Mouse (Mus musculus): Measurements from ENCODE around the gene Impdh1. TPM values are rescaled to one million over a fixed set of nuclear protein-coding genes. Genes with fewer than 3 reads are reported as not detected.

Impdh1 gene
- polyA plus RNA-seq (2012; rRNA removed): 52.9 and 54.3 TPM in 2 replicates

GRCm38 (mm10) chr6:29215881-29216501 lies at the start of gene Impdh1:
Gene Impdh1, minus strand, starts transcription at chr6:29216364.
- Histone ChIP-seq H3K4me3 (replicated peaks; ENCODE audit: insufficient read depth, low read depth, low read length) (peak within 1 kb of the TSS; percentile 87), H3K27me3 (ENCODE audit: control insufficient read depth, insufficient read depth, low read length) (no peaks in the 10 kb centered on the region), H3K27ac (ENCODE audit: insufficient read depth, low read length) (no peak within 1 kb of the TSS), H3K4me1 (ENCODE audit: control insufficient read depth, insufficient read depth, low read length) (peaks cover 8% of the 10 kb centered on the region; the same call in 1 of the 2 replicates)
- no peak for TF ChIP-seq POLR2A (IDR thresholded peaks at IDR 0.05; ENCODE audit: borderline replicate concordance, insufficient read depth, low read length)
- TF ChIP-seq CTCF (IDR thresholded peaks at IDR 0.05; ENCODE audit: borderline replicate concordance, insufficient read depth, low read depth, low read length): no peak
- 2% methylated on average over 56 of the region's 56 CpGs for WGBS
- peak; percentile 67 to 70 for DNase-seq

GRCm38 (mm10) chr6:29264456-29264781 lies 48.3 kb upstream of the Impdh1 start:
- no peaks in the 10 kb centered on the region for H3K4me1 ChIP-seq (ENCODE audit: control insufficient read depth, insufficient read depth, low read length)
- TF ChIP-seq POLR2A (IDR thresholded peaks at IDR 0.05; ENCODE audit: borderline replicate concordance, insufficient read depth, low read length) (no peak), CTCF (IDR thresholded peaks at IDR 0.05; ENCODE audit: borderline replicate concordance, insufficient read depth, low read depth, low read length) (no peak)
- DNase-seq: no peak
- no peak overlapping the region for H3K27ac ChIP-seq (ENCODE audit: insufficient read depth, low read length)
- no peak overlapping the region for H3K4me3 ChIP-seq (replicated peaks; ENCODE audit: insufficient read depth, low read depth, low read length)
- no peaks in the 10 kb centered on the region for H3K27me3 ChIP-seq (ENCODE audit: control insufficient read depth, insufficient read depth, low read length)
- 26% methylated on average over 3 of the region's 3 CpGs for WGBS

GRCm38 (mm10) chr6:29263650-29264455 lies 47.7 kb upstream of the Impdh1 start:
- 17% methylated on average over 6 of the region's 6 CpGs for WGBS
- DNase-seq: peak in 1 of 2 experiments; percentile 46
- Histone ChIP-seq H3K27me3 (ENCODE audit: control insufficient read depth, insufficient read depth, low read length) (no peaks in the 10 kb centered on the region), H3K4me1 (ENCODE audit: control insufficient read depth, insufficient read depth, low read length) (no peaks in the 10 kb centered on the region), H3K27ac (ENCODE audit: insufficient read depth, low read length) (no peak overlapping the region), H3K4me3 (replicated peaks; ENCODE audit: insufficient read depth, low read depth, low read length) (no peak overlapping the region)
- TF ChIP-seq POLR2A (IDR thresholded peaks at IDR 0.05; ENCODE audit: borderline replicate concordance, insufficient read depth, low read length) (no peak), CTCF (IDR thresholded peaks at IDR 0.05; ENCODE audit: borderline replicate concordance, insufficient read depth, low read depth, low read length) (no peak)

GRCm38 (mm10) chr6:29261831-29262230 lies 45.7 kb upstream of the Impdh1 start:
- WGBS: 46% methylated on average over 5 of the region's 5 CpGs
- TF ChIP-seq CTCF (IDR thresholded peaks at IDR 0.05; ENCODE audit: borderline replicate concordance, insufficient read depth, low read depth, low read length): no peak
- TF ChIP-seq POLR2A (IDR thresholded peaks at IDR 0.05; ENCODE audit: borderline replicate concordance, insufficient read depth, low read length): no peak

GRCm38 (mm10) chr6:29259418-29259817 lies 43.3 kb upstream of the Impdh1 start:
- no peaks in the 10 kb centered on the region for H3K27me3 ChIP-seq (ENCODE audit: control insufficient read depth, insufficient read depth, low read length)
- H3K4me3 ChIP-seq (replicated peaks; ENCODE audit: insufficient read depth, low read depth, low read length): no peak overlapping the region
- DNase-seq: no peak
- WGBS: 88% methylated on average over 1 of the region's 1 CpGs
- H3K4me1 ChIP-seq (ENCODE audit: control insufficient read depth, insufficient read depth, low read length): no peaks in the 10 kb centered on the region
- TF ChIP-seq CTCF (IDR thresholded peaks at IDR 0.05; ENCODE audit: borderline replicate concordance, insufficient read depth, low read depth, low read length): no peak
- TF ChIP-seq POLR2A (IDR thresholded peaks at IDR 0.05; ENCODE audit: borderline replicate concordance, insufficient read depth, low read length): no peak
- no peak overlapping the region for H3K27ac ChIP-seq (ENCODE audit: insufficient read depth, low read length)

More at GRCm38 (mm10) chr6:29261831-29262230, 45.7 kb upstream of the Impdh1 start:
- Histone ChIP-seq H3K27me3 (ENCODE audit: control insufficient read depth, insufficient read depth, low read length) (no peaks in the 10 kb centered on the region), H3K4me1 (ENCODE audit: control insufficient read depth, insufficient read depth, low read length) (no peaks in the 10 kb centered on the region), H3K4me3 (replicated peaks; ENCODE audit: insufficient read depth, low read depth, low read length) (no peak overlapping the region), H3K27ac (ENCODE audit: insufficient read depth, low read length) (no peak overlapping the region)
- DNase-seq: no peak

- no peak overlapping the region for H3K27ac ChIP-seq (ENCODE audit: insufficient read depth, low read length)
- H3K27me3 ChIP-seq (ENCODE audit: control insufficient read depth, insufficient read depth, low read length): no peaks in the 10 kb centered on the region
- TF ChIP-seq POLR2A (IDR thresholded peaks at IDR 0.05; ENCODE audit: borderline replicate concordance, insufficient read depth, low read length) (no peak), CTCF (IDR thresholded peaks at IDR 0.05; ENCODE audit: borderline replicate concordance, insufficient read depth, low read depth, low read length) (no peak)
- no peaks in the 10 kb centered on the region for H3K4me1 ChIP-seq (ENCODE audit: control insufficient read depth, insufficient read depth, low read length)
- 54% methylated on average over 4 of the region's 4 CpGs for WGBS
- no peak overlapping the region for H3K4me3 ChIP-seq (replicated peaks; ENCODE audit: insufficient read depth, low read depth, low read length)
- no peak for DNase-seq
Observed at GRCm38 (mm10) chr6:29247072-29247471, 30.9 kb upstream of the Impdh1 start.

- Histone ChIP-seq H3K27me3 (ENCODE audit: control insufficient read depth, insufficient read depth, low read length) (no peaks in the 10 kb centered on the region), H3K4me1 (ENCODE audit: control insufficient read depth, insufficient read depth, low read length) (no peaks in the 10 kb centered on the region), H3K4me3 (replicated peaks; ENCODE audit: insufficient read depth, low read depth, low read length) (no peak overlapping the region), H3K27ac (ENCODE audit: insufficient read depth, low read length) (no peak overlapping the region)
- no peak for DNase-seq
- 73% methylated on average over 5 of the region's 5 CpGs for WGBS
- TF ChIP-seq POLR2A (IDR thresholded peaks at IDR 0.05; ENCODE audit: borderline replicate concordance, insufficient read depth, low read length) (no peak), CTCF (IDR thresholded peaks at IDR 0.05; ENCODE audit: borderline replicate concordance, insufficient read depth, low read depth, low read length) (no peak)
Observed at GRCm38 (mm10) chr6:29246585-29246984, 30.4 kb upstream of the Impdh1 start.

- Histone ChIP-seq H3K27ac (ENCODE audit: insufficient read depth, low read length) (no peak overlapping the region), H3K4me1 (ENCODE audit: control insufficient read depth, insufficient read depth, low read length) (no peaks in the 10 kb centered on the region), H3K4me3 (replicated peaks; ENCODE audit: insufficient read depth, low read depth, low read length) (no peak overlapping the region), H3K27me3 (ENCODE audit: control insufficient read depth, insufficient read depth, low read length) (no peaks in the 10 kb centered on the region)
- WGBS: 82% methylated on average over 3 of the region's 3 CpGs
- DNase-seq: no peak
- TF ChIP-seq CTCF (IDR thresholded peaks at IDR 0.05; ENCODE audit: borderline replicate concordance, insufficient read depth, low read depth, low read length) (no peak), POLR2A (IDR thresholded peaks at IDR 0.05; ENCODE audit: borderline replicate concordance, insufficient read depth, low read length) (no peak)
Observed at GRCm38 (mm10) chr6:29246183-29246582, 30.0 kb upstream of the Impdh1 start.
